Mouse (Mus musculus) midbrain, embryonic 16.5 days (tissue): ENCODE results near the gene Gm20388. TPM values are rescaled to one million over a fixed set of nuclear protein-coding genes. Genes with fewer than 3 reads are reported as not detected.

Source experiments
- ATAC-seq: fragments of 200-750 bp; cut with Nextera tagmentation; 2 replicates; pipeline ENCODE4 v1.8.0; 2017; ENCODE audit warnings: moderate TSS enrichment
- H3K27ac ChIP-seq: fragments of 300-500 bp; sonication (generic); 2 replicates; pipeline ENCODE4 v1.5.1; 2014; ENCODE audit warnings: mild to moderate bottlenecking, low read length, mixed read lengths
- H3K27me3 ChIP-seq: fragments of 300-500 bp; sonication (generic); 2 replicates; pipeline ENCODE4 v1.6.1; 2014; ENCODE audit warnings: low read depth, low read length, mixed read lengths; ENCODE audit not compliant: control insufficient read depth, insufficient read depth
- H3K36me3 ChIP-seq: fragments of 300-500 bp; sonication (generic); 2 replicates; pipeline ENCODE4 v1.6.1; 2014; ENCODE audit warnings: mild to moderate bottlenecking, low read length, moderate library complexity, mixed read lengths; ENCODE audit not compliant: control insufficient read depth, insufficient read depth
- H3K4me1 ChIP-seq: fragments of 300-500 bp; sonication (generic); 2 replicates; pipeline ENCODE4 v1.6.1; 2014; ENCODE audit warnings: mild to moderate bottlenecking, low read length, mixed read lengths; ENCODE audit not compliant: control insufficient read depth, insufficient read depth
- H3K4me2 ChIP-seq: fragments of 300-500 bp; sonication (generic); 2 replicates; pipeline ENCODE4 v1.6.1; 2014; ENCODE audit warnings: mild to moderate bottlenecking, low read length, mixed read lengths
- H3K4me3 ChIP-seq: fragments of 300-500 bp; sonication (generic); 2 replicates; pipeline ENCODE4 v1.5.1; 2014; ENCODE audit warnings: low read depth, mild to moderate bottlenecking, low read length, moderate library complexity, mixed read lengths
- H3K9ac ChIP-seq: fragments of 300-500 bp; sonication (generic); 2 replicates; pipeline ENCODE4 v1.6.1; 2014; ENCODE audit warnings: low read depth, low read length, mixed read lengths
- H3K9me3 ChIP-seq: fragments of 300-500 bp; sonication (generic); replicated peaks from 2 replicates; pipeline ENCODE4 v1.6.1; 2014; ENCODE audit warnings: mild to moderate bottlenecking, low read length, mixed read lengths; ENCODE audit not compliant: control insufficient read depth, poor library complexity, severe bottlenecking
- WGBS: fragments of 180-500 bp; shearing (Covaris S2); extraction: QIAGEN DNeasy Blood & Tissue Kit; methylation state at CpG from one replicate; pipeline ENCODE4 v1.1.7; 2014; 5-methylcytosine and 5-hydroxymethylcytosine counted together
- polyA plus RNA-seq: library from polyadenylated mRNA; unstranded; fragments of >200 nt; fragmentation: Nextera tagmentation; extraction: Ambion mirVana; gene quantifications from 2 replicates; pipeline ENCODE4 v1.2.1, GENCODE M21; 2015

The Gm20388 gene
- polyA plus RNA-seq, 1 experiment from 2014 or later: 7.5 TPM

DNA sequence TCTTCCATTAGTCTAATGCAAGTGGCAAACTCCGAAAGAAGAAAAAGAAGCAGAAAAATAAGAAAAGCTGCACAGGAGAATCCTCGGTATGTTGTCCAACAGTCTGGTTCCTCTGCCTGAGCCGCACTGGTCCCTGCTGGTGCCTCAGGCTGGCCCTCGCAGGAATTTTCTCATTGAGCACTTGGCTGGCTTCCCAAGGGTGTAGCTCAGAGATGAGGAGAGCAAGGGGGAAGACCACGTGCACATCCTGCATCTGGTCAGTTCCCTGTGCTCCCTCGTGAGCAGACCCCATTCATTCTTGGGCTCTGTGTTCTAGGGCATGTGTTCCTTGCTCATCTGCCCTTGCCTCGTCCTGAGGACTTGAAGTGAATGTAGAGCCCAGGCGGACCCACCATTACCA is 3471.9 kb downstream of the Gm20388 start:
- Histone ChIP-seq H3K4me3 (no peak overlapping the region), H3K4me1 (no peaks in the 10 kb centered on the region), H3K4me2 (no peak overlapping the region), H3K36me3 (peaks cover 47% of the 10 kb centered on the region), H3K27me3 (no peaks in the 10 kb centered on the region), H3K9me3 (no peaks in the 10 kb centered on the region), H3K27ac (no peak overlapping the region), H3K9ac (no peak overlapping the region)
- WGBS: 92% methylated on average over 8 of the region's 8 CpGs
- no peak for ATAC-seq

DNA sequence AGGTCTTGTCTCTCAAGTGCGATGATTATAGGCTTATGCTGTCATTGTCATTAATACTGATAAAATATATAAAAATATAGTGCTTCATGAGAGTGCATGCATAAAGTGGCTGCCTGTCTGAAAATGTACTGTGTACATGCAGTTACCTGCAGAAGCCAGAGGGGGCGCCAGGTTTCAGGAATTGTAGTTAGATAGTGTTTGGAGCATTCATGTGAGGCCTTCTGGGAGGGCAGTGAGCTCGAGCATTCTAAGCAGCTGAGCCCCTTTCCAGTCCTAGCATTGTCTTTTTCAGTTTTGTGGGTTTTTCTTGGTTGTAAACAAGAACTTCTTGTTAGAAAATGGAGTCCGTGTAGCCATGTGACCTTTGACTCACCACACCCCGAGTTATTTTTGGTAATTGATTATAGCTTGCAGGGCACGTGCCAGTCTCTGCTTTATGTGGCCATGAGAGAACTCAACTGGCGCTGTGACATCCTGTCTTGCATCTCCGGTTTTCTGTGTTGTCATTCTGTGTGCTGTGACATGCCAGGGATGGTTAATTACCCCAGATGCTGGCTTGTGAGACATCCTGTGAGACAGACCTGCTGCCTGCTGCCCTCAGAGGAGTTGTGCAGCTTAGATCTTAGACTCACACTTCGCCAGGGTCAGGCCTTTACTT is 3474.4 kb downstream of the Gm20388 start:
- 73% methylated on average over 9 of the region's 9 CpGs for WGBS
- no peaks in the 10 kb centered on the region for H3K4me1 ChIP-seq
- no peak overlapping the region for H3K4me3 ChIP-seq
- ATAC-seq: no peak
- H3K4me2 ChIP-seq: no peak overlapping the region
- H3K9me3 ChIP-seq: no peaks in the 10 kb centered on the region
- H3K9ac ChIP-seq: no peak overlapping the region
- H3K36me3 ChIP-seq: peaks cover 52% of the 10 kb centered on the region
- H3K27ac ChIP-seq: no peak overlapping the region
- H3K27me3 ChIP-seq: no peaks in the 10 kb centered on the region

DNA sequence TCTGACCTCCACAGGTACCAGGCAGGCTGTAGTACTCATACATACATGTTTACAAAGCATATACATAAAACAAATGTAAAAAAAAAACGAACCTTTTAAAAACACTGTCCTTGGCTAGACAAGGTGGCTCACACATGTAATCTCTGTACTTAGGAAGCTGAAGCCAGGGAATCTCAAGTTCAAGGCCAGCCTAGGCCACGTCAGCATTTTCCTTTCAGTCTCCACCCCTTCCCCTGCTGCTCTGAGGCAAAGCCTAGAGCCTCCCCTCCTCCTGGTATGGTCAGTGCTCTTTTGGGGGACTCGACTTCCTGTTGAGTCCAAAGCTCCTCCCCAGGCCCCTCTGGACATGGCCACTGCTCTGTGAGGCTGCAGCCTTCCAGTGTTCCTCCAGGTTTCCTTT is 3476.4 kb downstream of the Gm20388 start:
- H3K27me3 ChIP-seq: no peaks in the 10 kb centered on the region
- no peak overlapping the region for H3K9ac ChIP-seq
- H3K27ac ChIP-seq: no peak overlapping the region
- ATAC-seq: no peak
- H3K4me2 ChIP-seq: no peak overlapping the region
- H3K4me1 ChIP-seq: no peaks in the 10 kb centered on the region
- WGBS: 87% methylated on average over 3 of the region's 3 CpGs
- peaks cover 47% of the 10 kb centered on the region for H3K36me3 ChIP-seq
- H3K9me3 ChIP-seq: no peaks in the 10 kb centered on the region
- H3K4me3 ChIP-seq: no peak overlapping the region

DNA sequence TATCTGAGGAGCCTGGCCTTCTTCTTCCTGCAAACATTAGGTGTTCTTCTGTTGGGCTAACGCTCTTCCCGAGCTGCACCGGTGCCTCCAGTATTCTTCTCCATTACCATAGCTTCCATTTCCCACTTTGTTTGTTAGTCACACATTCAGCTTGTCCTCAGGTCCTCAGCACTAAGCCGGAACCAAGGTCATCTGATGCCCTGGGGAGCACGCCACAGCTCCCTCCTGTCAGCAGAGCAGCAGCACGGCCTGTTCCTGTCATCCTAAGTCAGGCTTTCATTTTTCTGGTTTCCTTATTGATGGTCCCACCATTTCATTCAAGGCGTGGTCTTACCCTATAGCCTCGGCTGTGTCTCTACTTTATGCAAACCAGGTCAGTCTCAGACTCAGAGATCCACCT is 3477.2 kb downstream of the Gm20388 start:
- Histone ChIP-seq H3K9ac (no peak overlapping the region), H3K4me1 (no peaks in the 10 kb centered on the region), H3K4me2 (no peak overlapping the region), H3K36me3 (peaks cover 48% of the 10 kb centered on the region), H3K27me3 (no peaks in the 10 kb centered on the region), H3K27ac (no peak overlapping the region), H3K4me3 (no peak overlapping the region), H3K9me3 (no peaks in the 10 kb centered on the region)
- no peak for ATAC-seq
- WGBS: 97% methylated on average over 8 of the region's 8 CpGs

DNA sequence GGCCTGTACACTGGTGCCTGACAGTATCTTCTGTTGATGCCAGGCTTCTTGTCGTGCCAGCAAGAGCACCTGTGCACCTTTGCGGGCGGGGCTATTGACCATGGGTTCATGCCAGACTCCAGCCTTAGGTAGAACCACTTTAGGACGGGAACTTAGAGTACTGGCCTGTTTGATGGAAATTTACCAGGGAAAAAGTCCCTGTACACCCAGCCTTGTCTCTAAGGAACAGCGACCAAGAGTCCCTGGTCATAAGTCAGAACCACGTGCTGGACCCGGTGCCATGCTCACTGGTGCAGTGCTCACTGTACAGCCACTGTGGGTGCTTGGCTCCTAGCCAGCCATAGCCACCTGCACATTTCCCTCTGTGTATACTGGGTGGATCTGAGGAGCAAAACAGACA is 3478.4 kb downstream of the Gm20388 start:
- Histone ChIP-seq H3K36me3 (peaks cover 49% of the 10 kb centered on the region), H3K4me3 (no peak overlapping the region), H3K9ac (no peak overlapping the region), H3K27me3 (no peaks in the 10 kb centered on the region), H3K4me1 (no peaks in the 10 kb centered on the region), H3K4me2 (no peak overlapping the region), H3K9me3 (no peaks in the 10 kb centered on the region), H3K27ac (no peak overlapping the region)
- WGBS: 94% methylated on average over 7 of the region's 7 CpGs
- ATAC-seq: no peak

DNA sequence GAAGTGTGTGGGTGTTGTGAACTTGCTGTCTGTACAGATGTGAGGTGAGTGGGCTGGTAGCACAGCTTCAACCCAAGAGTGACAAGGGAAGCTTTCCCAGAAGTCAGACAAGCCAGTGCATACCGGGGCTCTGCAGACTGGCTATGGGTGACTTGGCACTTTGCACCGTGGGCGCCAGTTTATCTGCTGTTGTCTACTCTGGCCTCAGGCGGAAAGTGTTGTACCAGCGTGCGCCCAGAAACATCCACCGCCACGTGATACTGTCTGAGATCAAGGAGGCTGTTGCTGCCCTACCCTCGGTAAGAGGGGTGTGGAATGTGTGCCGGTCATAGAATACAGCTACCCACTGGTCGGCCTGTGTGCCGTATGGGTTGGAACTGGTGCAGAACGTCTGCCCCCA is 3487.7 kb downstream of the Gm20388 start:
- Histone ChIP-seq H3K4me3 (no peak overlapping the region), H3K4me1 (no peaks in the 10 kb centered on the region), H3K27me3 (no peaks in the 10 kb centered on the region), H3K4me2 (no peak overlapping the region), H3K9me3 (no peaks in the 10 kb centered on the region), H3K27ac (no peak overlapping the region), H3K36me3 (peaks cover 76% of the 10 kb centered on the region), H3K9ac (no peak overlapping the region)
- no peak for ATAC-seq
- WGBS: 94% methylated on average over 13 of the region's 13 CpGs

DNA sequence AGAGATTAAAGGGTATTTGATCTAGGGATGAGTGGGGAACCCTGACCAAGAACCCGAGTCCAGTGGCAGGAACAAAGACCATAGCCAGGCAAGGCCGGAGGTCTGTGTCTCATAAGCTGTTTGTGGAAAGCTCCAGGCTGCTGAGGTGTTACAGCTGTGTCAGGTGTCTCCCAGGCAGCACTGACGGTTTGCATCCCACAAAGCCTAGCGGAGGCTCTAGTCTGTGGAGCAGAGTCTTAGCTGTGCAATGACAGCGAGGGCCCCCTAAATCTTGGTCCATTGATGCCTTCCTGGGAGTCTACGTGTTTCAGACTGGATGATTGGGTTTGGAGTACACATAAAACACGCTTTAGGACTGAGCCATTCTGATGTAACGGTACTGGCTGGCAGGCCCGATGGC is 3491.3 kb downstream of the Gm20388 start:
- H3K9ac ChIP-seq: no peak overlapping the region
- H3K4me2 ChIP-seq: no peak overlapping the region
- peaks cover 50% of the 10 kb centered on the region for H3K36me3 ChIP-seq
- no peaks in the 10 kb centered on the region for H3K9me3 ChIP-seq
- WGBS: 91% methylated on average over 9 of the region's 9 CpGs
- H3K27me3 ChIP-seq: no peaks in the 10 kb centered on the region
- no peak overlapping the region for H3K4me3 ChIP-seq
- H3K4me1 ChIP-seq: peaks cover 11% of the 10 kb centered on the region
- no peak overlapping the region for H3K27ac ChIP-seq
- ATAC-seq: no peak

DNA sequence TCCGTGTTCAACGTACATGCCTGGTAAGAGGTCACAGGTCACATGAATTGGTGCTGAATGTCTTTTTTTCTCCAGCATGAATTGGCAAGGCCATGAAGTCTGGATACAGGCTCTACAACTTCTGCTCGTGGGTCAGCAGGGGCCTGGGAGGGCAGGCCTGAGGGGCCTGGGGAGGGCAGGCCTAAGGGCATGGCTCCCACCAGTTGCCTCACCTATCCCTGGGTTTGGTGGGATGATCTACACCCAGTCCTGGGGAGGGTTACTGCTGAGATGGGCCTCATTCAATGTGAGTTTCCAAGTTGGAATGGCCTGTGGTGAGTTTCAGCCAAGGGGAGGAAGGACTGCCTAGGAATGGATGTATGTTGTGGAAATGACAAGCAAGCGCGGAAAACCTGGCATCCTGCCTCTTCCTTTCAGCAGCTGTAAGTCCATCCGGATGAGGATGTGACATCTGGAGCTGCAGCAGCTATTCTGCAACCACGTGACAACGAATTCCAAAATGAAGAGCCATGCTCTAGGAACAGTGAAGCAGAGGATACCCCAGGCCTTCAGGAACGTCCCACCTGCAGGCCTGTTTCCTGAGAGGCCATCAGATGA is 3492.2 kb downstream of the Gm20388 start:
- Histone ChIP-seq H3K9ac (no peak overlapping the region), H3K4me1 (peaks cover 13% of the 10 kb centered on the region), H3K27me3 (no peaks in the 10 kb centered on the region), H3K9me3 (no peaks in the 10 kb centered on the region), H3K27ac (no peak overlapping the region), H3K4me3 (no peak overlapping the region), H3K4me2 (no peak overlapping the region), H3K36me3 (peaks cover 48% of the 10 kb centered on the region)
- no peak for ATAC-seq
- WGBS: 94% methylated on average over 9 of the region's 9 CpGs

DNA sequence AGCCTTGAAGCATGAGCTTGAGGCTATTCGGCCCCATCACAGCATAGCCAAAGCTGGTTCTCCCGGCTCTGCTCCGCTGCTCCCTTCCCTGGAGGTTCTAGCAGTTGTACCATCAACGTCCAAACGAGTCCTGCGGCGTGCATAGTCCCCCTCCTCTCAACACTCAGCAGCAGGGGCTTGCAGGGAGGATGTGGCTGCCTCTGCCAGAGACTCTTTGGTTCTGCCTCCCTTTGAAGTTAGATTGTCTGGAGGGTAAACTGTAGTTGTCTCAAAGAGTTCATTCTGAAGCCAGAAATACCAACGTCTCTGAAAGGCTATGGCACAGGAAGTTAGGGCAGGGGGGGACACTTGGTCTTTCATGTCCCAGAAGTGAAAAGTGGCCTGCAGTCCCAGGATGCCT is 3493.9 kb downstream of the Gm20388 start:
- Histone ChIP-seq H3K4me1 (peaks cover 18% of the 10 kb centered on the region), H3K4me2 (no peak overlapping the region), H3K9ac (peak overlapping the region; percentile 4; the same call in 1 of the 2 replicates), H3K27me3 (no peaks in the 10 kb centered on the region), H3K4me3 (no peak overlapping the region), H3K9me3 (no peaks in the 10 kb centered on the region), H3K36me3 (peaks cover 32% of the 10 kb centered on the region), H3K27ac (no peak overlapping the region; the same call in 1 of the 2 replicates)
- no peak for ATAC-seq
- WGBS: 24% methylated on average over 8 of the region's 8 CpGs
